Mouse (Mus musculus) testis, adult 2 months (tissue): Measurements from ENCODE around the gene Fam107b.

ENCODE experiments used
- CTCF ChIP-seq: fragments of 200-500 bp; IDR thresholded peaks from 2 replicates; pipeline ENCODE4 v1.5.1; 2012; ENCODE audit warnings: low read depth, mild to moderate bottlenecking, inconsistent platforms, low read length, moderate library complexity; ENCODE audit not compliant: control insufficient read depth, insufficient read depth, insufficient replicate concordance
- POLR2A ChIP-seq: fragments of 200-500 bp; IDR thresholded peaks from 2 replicates; pipeline ENCODE4 v1.6.1; 2012; ENCODE audit warnings: low read depth, mild to moderate bottlenecking, inconsistent platforms, low read length, moderate library complexity; ENCODE audit not compliant: control insufficient read depth

- TF ChIP-seq POLR2A (no peak), CTCF (no peak)
Observed at GRCm38 (mm10) chr2:3771483-3771882, 201.2 kb downstream of the Fam107b start.
